Mouse (Mus musculus): ENCODE results near the gene Onecut1. TPM values are rescaled to one million over a fixed set of nuclear protein-coding genes. Genes with fewer than 3 reads are reported as not detected.
A peak's percentile ranks its signal among the peaks of the same experiment; 100 is the strongest.

Gene Onecut1
- polyA plus RNA-seq, 2 experiments: not detected

GRCm38 (mm10) chr9:74911919-74912318 lies 50.2 kb downstream of the Onecut1 start:
- DNase-seq (ENCODE audit: low spot score) (no peak), ATAC-seq (ENCODE audit: low FRiP score, low read depth) (no peak)
- no peak for TF ChIP-seq POLR2A (IDR thresholded peaks at IDR 0.05; ENCODE audit: borderline replicate concordance, extremely low read depth, insufficient read depth, insufficient read length)
- WGBS: 21% methylated on average over 2 of the region's 2 CpGs
- H3K9me3 ChIP-seq (ENCODE audit: control insufficient read depth, low read length): no peaks in the 10 kb centered on the region
- H3K27me3 ChIP-seq (ENCODE audit: control insufficient read depth, insufficient read depth, low read length): no peaks in the 10 kb centered on the region
- H3K4me1 ChIP-seq (ENCODE audit: control insufficient read depth, insufficient read depth, low read length): peaks cover 2% of the 10 kb centered on the region; the same call in 1 of the 2 replicates
- H3K4me2 ChIP-seq (replicated peaks; ENCODE audit: low read depth, low read length, severe bottlenecking): no peak overlapping the region
- H3K27ac ChIP-seq (replicated peaks; ENCODE audit: low read depth, low read length): no peak overlapping the region
- H3K4me3 ChIP-seq (replicated peaks; ENCODE audit: low read length): no peak overlapping the region
- H3K36me3 ChIP-seq (ENCODE audit: control insufficient read depth, insufficient read depth, low read length): no peaks in the 10 kb centered on the region
- no peak overlapping the region; the same call in 1 of the 2 replicates for H3K9ac ChIP-seq (ENCODE audit: low read depth, low read length, severe bottlenecking)

GRCm38 (mm10) chr9:74912619-74913376 lies 51.1 kb downstream of the Onecut1 start:
- ATAC-seq (ENCODE audit: low FRiP score, low read depth) (no peak), DNase-seq (ENCODE audit: low spot score) (peak; percentile 30)
- Histone ChIP-seq H3K27me3 (ENCODE audit: control insufficient read depth, insufficient read depth, low read length) (no peaks in the 10 kb centered on the region), H3K9me3 (ENCODE audit: control insufficient read depth, low read length) (peaks cover 5% of the 10 kb centered on the region; the same call in 1 of the 2 replicates), H3K4me2 (replicated peaks; ENCODE audit: low read depth, low read length, severe bottlenecking) (no peak overlapping the region), H3K36me3 (ENCODE audit: control insufficient read depth, insufficient read depth, low read length) (no peaks in the 10 kb centered on the region), H3K9ac (ENCODE audit: low read depth, low read length, severe bottlenecking) (no peak overlapping the region), H3K4me1 (ENCODE audit: control insufficient read depth, insufficient read depth, low read length) (peaks cover 2% of the 10 kb centered on the region; the same call in 1 of the 2 replicates), H3K4me3 (replicated peaks; ENCODE audit: low read length) (no peak overlapping the region), H3K27ac (replicated peaks; ENCODE audit: low read depth, low read length) (no peak overlapping the region)
- TF ChIP-seq POLR2A (IDR thresholded peaks at IDR 0.05; ENCODE audit: borderline replicate concordance, extremely low read depth, insufficient read depth, insufficient read length): no peak
- WGBS: 29% methylated on average over 19 of the region's 19 CpGs

GRCm38 (mm10) chr9:74915611-74916010 lies 53.9 kb downstream of the Onecut1 start:
- no peak for ATAC-seq (ENCODE audit: low FRiP score, low read depth)
- 83% methylated on average over 3 of the region's 3 CpGs for WGBS
- Histone ChIP-seq H3K9ac (ENCODE audit: low read depth, low read length, severe bottlenecking) (no peak overlapping the region), H3K36me3 (ENCODE audit: control insufficient read depth, insufficient read depth, low read length) (no peaks in the 10 kb centered on the region), H3K27me3 (ENCODE audit: control insufficient read depth, insufficient read depth, low read length) (no peaks in the 10 kb centered on the region), H3K9me3 (ENCODE audit: control insufficient read depth, low read length) (peaks cover 5% of the 10 kb centered on the region; the same call in 1 of the 2 replicates), H3K4me1 (ENCODE audit: control insufficient read depth, insufficient read depth, low read length) (peaks cover 2% of the 10 kb centered on the region; the same call in 1 of the 2 replicates), H3K4me2 (replicated peaks; ENCODE audit: low read depth, low read length, severe bottlenecking) (no peak overlapping the region), H3K4me3 (replicated peaks; ENCODE audit: low read length) (no peak overlapping the region), H3K27ac (replicated peaks; ENCODE audit: low read depth, low read length) (no peak overlapping the region)
- DNase-seq (ENCODE audit: low spot score): no peak
- no peak for TF ChIP-seq POLR2A (IDR thresholded peaks at IDR 0.05; ENCODE audit: borderline replicate concordance, extremely low read depth, insufficient read depth, insufficient read length)

DNA sequence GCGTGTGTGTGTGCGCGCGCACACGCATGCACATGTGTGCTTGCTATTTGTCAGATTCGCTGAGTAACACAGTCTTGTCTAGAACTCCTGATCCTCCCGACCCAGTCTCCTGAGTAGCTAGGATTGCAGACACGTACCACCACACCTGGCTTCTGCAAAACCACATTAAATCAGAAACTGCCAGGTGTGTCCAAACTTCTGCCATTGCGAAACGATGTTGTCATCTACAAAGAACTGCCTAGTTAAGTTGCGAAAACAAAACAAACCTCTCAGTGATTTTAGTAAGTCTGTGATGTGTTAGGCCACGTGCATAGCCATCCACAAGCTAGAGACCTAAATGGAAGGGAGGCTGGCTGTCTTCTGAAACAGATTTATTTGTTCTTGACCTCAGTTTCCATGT lies 58.7 kb downstream of the Onecut1 start:
- no peak for DNase-seq (ENCODE audit: low spot score)
- H3K9ac ChIP-seq (ENCODE audit: low read depth, low read length, severe bottlenecking): no peak overlapping the region
- H3K4me3 ChIP-seq (replicated peaks; ENCODE audit: low read length): no peak overlapping the region
- no peaks in the 10 kb centered on the region for H3K4me1 ChIP-seq (ENCODE audit: control insufficient read depth, insufficient read depth, low read length)
- peaks cover 5% of the 10 kb centered on the region; the same call in 1 of the 2 replicates for H3K9me3 ChIP-seq (ENCODE audit: control insufficient read depth, low read length)
- WGBS: 87% methylated on average over 12 of the region's 12 CpGs
- ATAC-seq (ENCODE audit: low FRiP score, low read depth): no peak
- H3K36me3 ChIP-seq (ENCODE audit: control insufficient read depth, insufficient read depth, low read length): no peaks in the 10 kb centered on the region
- no peaks in the 10 kb centered on the region for H3K27me3 ChIP-seq (ENCODE audit: control insufficient read depth, insufficient read depth, low read length)
- no peak for TF ChIP-seq POLR2A (IDR thresholded peaks at IDR 0.05; ENCODE audit: borderline replicate concordance, extremely low read depth, insufficient read depth, insufficient read length)
- H3K4me2 ChIP-seq (replicated peaks; ENCODE audit: low read depth, low read length, severe bottlenecking): no peak overlapping the region
- no peak overlapping the region for H3K27ac ChIP-seq (replicated peaks; ENCODE audit: low read depth, low read length)

DNA sequence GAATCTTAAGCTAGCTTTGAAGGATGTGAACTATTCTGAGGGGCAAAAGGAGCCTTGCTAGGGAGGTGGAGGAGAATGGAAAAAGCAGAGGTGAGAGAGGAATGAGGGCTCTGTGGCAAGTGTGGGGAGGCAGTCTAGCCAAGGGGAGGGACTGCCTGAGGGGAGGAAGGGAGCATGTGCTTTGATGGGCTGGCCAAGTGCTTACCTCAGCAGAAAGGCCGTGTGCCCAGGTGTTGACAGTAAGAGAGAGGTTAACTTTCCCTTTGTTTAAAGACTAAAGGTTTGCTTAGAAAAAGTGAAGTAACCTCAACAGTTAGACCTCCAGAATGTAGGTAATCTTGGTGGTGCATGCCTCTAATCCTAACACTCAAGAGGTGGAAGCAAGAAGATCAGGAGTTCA lies 59.7 kb downstream of the Onecut1 start:
- H3K4me2 ChIP-seq (replicated peaks; ENCODE audit: low read depth, low read length, severe bottlenecking): no peak overlapping the region
- no peak for TF ChIP-seq POLR2A (IDR thresholded peaks at IDR 0.05; ENCODE audit: borderline replicate concordance, extremely low read depth, insufficient read depth, insufficient read length)
- H3K36me3 ChIP-seq (ENCODE audit: control insufficient read depth, insufficient read depth, low read length): no peaks in the 10 kb centered on the region
- H3K27me3 ChIP-seq (ENCODE audit: control insufficient read depth, insufficient read depth, low read length): no peaks in the 10 kb centered on the region
- H3K4me3 ChIP-seq (replicated peaks; ENCODE audit: low read length): no peak overlapping the region
- no peak overlapping the region for H3K27ac ChIP-seq (replicated peaks; ENCODE audit: low read depth, low read length)
- H3K9ac ChIP-seq (ENCODE audit: low read depth, low read length, severe bottlenecking): no peak overlapping the region
- peaks cover 5% of the 10 kb centered on the region; the same call in 1 of the 2 replicates for H3K9me3 ChIP-seq (ENCODE audit: control insufficient read depth, low read length)
- no peaks in the 10 kb centered on the region for H3K4me1 ChIP-seq (ENCODE audit: control insufficient read depth, insufficient read depth, low read length)
- no peak for DNase-seq (ENCODE audit: low spot score)
- no peak for ATAC-seq (ENCODE audit: low FRiP score, low read depth)
- WGBS: 13% methylated on average over 1 of the region's 1 CpGs
